Mouse (Mus musculus) limb, embryonic 14.5 days (tissue): ENCODE results near the gene Sergef. TPM values are rescaled to one million over a fixed set of nuclear protein-coding genes. Genes with fewer than 3 reads are reported as not detected.

Source experiments
- ATAC-seq: fragments of 200-750 bp; cut with Nextera tagmentation; 2 replicates; pipeline ENCODE4 v1.8.0; 2017; ENCODE audit warnings: low read depth, moderate number of reproducible peaks, moderate TSS enrichment; ENCODE audit not compliant: low FRiP score
- DNase-seq: peaks from one replicate; pipeline ENCODE4 v3.0.0-alpha.2; 2015; ENCODE audit warnings: low spot score
- H3K27ac ChIP-seq: fragments of 300-500 bp; sonication (generic); replicated peaks from 2 replicates; pipeline ENCODE4 v1.5.1; 2014; ENCODE audit warnings: low read depth, mild to moderate bottlenecking, low read length, moderate library complexity, mixed read lengths
- H3K27me3 ChIP-seq: fragments of 300-500 bp; sonication (generic); 2 replicates; pipeline ENCODE4 v1.6.1; 2014; ENCODE audit warnings: low read length, mixed read lengths; ENCODE audit not compliant: control insufficient read depth, insufficient read depth
- H3K36me3 ChIP-seq: fragments of 300-500 bp; sonication (generic); 2 replicates; pipeline ENCODE4 v1.6.1; 2014; ENCODE audit warnings: mild to moderate bottlenecking, low read length, moderate library complexity, mixed read lengths; ENCODE audit not compliant: control insufficient read depth, insufficient read depth
- H3K4me1 ChIP-seq: fragments of 300-500 bp; sonication (generic); 2 replicates; pipeline ENCODE4 v1.6.1; 2014; ENCODE audit warnings: antibody characterized with exemption, low read length, mixed read lengths; ENCODE audit not compliant: control insufficient read depth, insufficient read depth
- H3K4me2 ChIP-seq: fragments of 300-500 bp; sonication (generic); replicated peaks from 2 replicates; pipeline ENCODE4 v1.6.1; 2014; ENCODE audit warnings: low read depth, mild to moderate bottlenecking, low read length, moderate library complexity; ENCODE audit not compliant: severe bottlenecking
- H3K4me3 ChIP-seq: fragments of 300-500 bp; sonication (generic); replicated peaks from 2 replicates; pipeline ENCODE4 v1.5.1; 2014; ENCODE audit warnings: low read length
- H3K9ac ChIP-seq: fragments of 300-500 bp; sonication (generic); 2 replicates; pipeline ENCODE4 v1.6.1; 2014; ENCODE audit warnings: mild to moderate bottlenecking, low read depth, low read length, moderate library complexity; ENCODE audit not compliant: severe bottlenecking
- H3K9me3 ChIP-seq: fragments of 300-500 bp; sonication (generic); 2 replicates; pipeline ENCODE4 v1.6.1; 2016; ENCODE audit warnings: low read length; ENCODE audit not compliant: control insufficient read depth
- POLR2A ChIP-seq: fragments of 200-500 bp; IDR thresholded peaks from 2 replicates; pipeline ENCODE4 v1.8.0; 2012; ENCODE audit warnings: inconsistent platforms, mild to moderate bottlenecking, moderate library complexity, borderline replicate concordance; ENCODE audit not compliant: insufficient read depth, insufficient read length; ENCODE audit errors: extremely low read depth
- WGBS: fragments of 180-500 bp; shearing (Covaris S2); extraction: QIAGEN DNeasy Blood & Tissue Kit; methylation state at CpG from one replicate; pipeline ENCODE4 v1.1.7; 2014; 5-methylcytosine and 5-hydroxymethylcytosine counted together
- polyA plus RNA-seq, 2 experiments: library from polyadenylated mRNA; depleted of rRNA in 1 of 2; stranded (reverse) in 1 of 2; unstranded in 1 of 2; fragments of >200 nt; fragmentation: Nextera tagmentation in 1 of 2; extraction: Ambion mirVana in 1 of 2; gene quantifications; 2 replicates each; pipeline versions ENCODE4 v1.2.1 to v1.2.3; 2012 to 2014

Sergef gene
- polyA plus RNA-seq, 2 experiments, result 12.2 to 12.8 TPM

GRCm38 (mm10) chr7:46616429-46617005 lies 23.1 kb downstream of the Sergef start:
- Histone ChIP-seq H3K4me3 (no peak overlapping the region), H3K27ac (no peak overlapping the region), H3K4me2 (no peak overlapping the region), H3K36me3 (peaks cover 6% of the 10 kb centered on the region; the same call in 1 of the 2 replicates), H3K9me3 (no peaks in the 10 kb centered on the region), H3K9ac (no peak overlapping the region), H3K27me3 (no peaks in the 10 kb centered on the region), H3K4me1 (peaks cover 4% of the 10 kb centered on the region; the same call in 1 of the 2 replicates)
- DNase-seq (no peak), ATAC-seq (no peak)
- no peak for TF ChIP-seq POLR2A
- 89% methylated on average over 7 of the region's 7 CpGs for WGBS

GRCm38 (mm10) chr7:46615256-46615977 lies 24.2 kb downstream of the Sergef start:
- no peak for DNase-seq
- 59% methylated on average over 5 of the region's 5 CpGs for WGBS
- Histone ChIP-seq H3K27me3 (no peaks in the 10 kb centered on the region), H3K9me3 (no peaks in the 10 kb centered on the region), H3K9ac (no peak overlapping the region), H3K27ac (no peak overlapping the region), H3K4me2 (no peak overlapping the region), H3K4me1 (peaks cover 4% of the 10 kb centered on the region; the same call in 1 of the 2 replicates), H3K4me3 (no peak overlapping the region), H3K36me3 (peaks cover 6% of the 10 kb centered on the region; the same call in 1 of the 2 replicates)
- no peak for ATAC-seq
- TF ChIP-seq POLR2A, result no peak

- Histone ChIP-seq H3K36me3 (peaks cover 6% of the 10 kb centered on the region; the same call in 1 of the 2 replicates), H3K4me3 (no peak overlapping the region), H3K4me2 (no peak overlapping the region), H3K9ac (no peak overlapping the region), H3K27ac (no peak overlapping the region), H3K4me1 (peaks cover 4% of the 10 kb centered on the region; the same call in 1 of the 2 replicates), H3K9me3 (no peaks in the 10 kb centered on the region), H3K27me3 (no peaks in the 10 kb centered on the region)
- TF ChIP-seq POLR2A, result no peak
- 94% methylated on average over 12 of the region's 12 CpGs for WGBS
- ATAC-seq (no peak), DNase-seq (no peak)
Measured at GRCm38 (mm10) chr7:46614263-46614662, 25.3 kb downstream of the Sergef start.

- Histone ChIP-seq H3K36me3 (peaks cover 6% of the 10 kb centered on the region; the same call in 1 of the 2 replicates), H3K9me3 (no peaks in the 10 kb centered on the region), H3K9ac (no peak overlapping the region), H3K27ac (no peak overlapping the region), H3K4me3 (no peak overlapping the region), H3K27me3 (no peaks in the 10 kb centered on the region), H3K4me2 (no peak overlapping the region), H3K4me1 (peaks cover 4% of the 10 kb centered on the region; the same call in 1 of the 2 replicates)
- 56% methylated on average over 10 of the region's 10 CpGs for WGBS
- ATAC-seq, result no peak
- no peak for TF ChIP-seq POLR2A
- DNase-seq, result no peak
Measured at GRCm38 (mm10) chr7:46613091-46613490, 26.5 kb downstream of the Sergef start.

GRCm38 (mm10) chr7:46612421-46612937 lies 27.1 kb downstream of the Sergef start:
- H3K4me1 ChIP-seq, result peaks cover 4% of the 10 kb centered on the region; the same call in 1 of the 2 replicates
- 67% methylated on average over 6 of the region's 6 CpGs for WGBS
- no peak for TF ChIP-seq POLR2A
- H3K9me3 ChIP-seq, result no peaks in the 10 kb centered on the region
- H3K27ac ChIP-seq, result no peak overlapping the region
- H3K4me2 ChIP-seq, result no peak overlapping the region
- H3K9ac ChIP-seq, result 0 out of 2 replicates have a peak overlapping the region, but pooled peaks have one; percentile 16
- no peak overlapping the region for H3K4me3 ChIP-seq
- ATAC-seq (no peak), DNase-seq (no peak)
- H3K36me3 ChIP-seq, result peaks cover 6% of the 10 kb centered on the region; the same call in 1 of the 2 replicates
- no peaks in the 10 kb centered on the region for H3K27me3 ChIP-seq
